Mouse (Mus musculus) ZHBTc4 (cell line): ENCODE results near the gene Copg2.

Experiments used
- DNase-seq: peaks from one replicate; pipeline ENCODE4 v3.0.0-alpha.2; 2011; ENCODE audit warnings: low read depth, low spot score

The Copg2 gene

DNA sequence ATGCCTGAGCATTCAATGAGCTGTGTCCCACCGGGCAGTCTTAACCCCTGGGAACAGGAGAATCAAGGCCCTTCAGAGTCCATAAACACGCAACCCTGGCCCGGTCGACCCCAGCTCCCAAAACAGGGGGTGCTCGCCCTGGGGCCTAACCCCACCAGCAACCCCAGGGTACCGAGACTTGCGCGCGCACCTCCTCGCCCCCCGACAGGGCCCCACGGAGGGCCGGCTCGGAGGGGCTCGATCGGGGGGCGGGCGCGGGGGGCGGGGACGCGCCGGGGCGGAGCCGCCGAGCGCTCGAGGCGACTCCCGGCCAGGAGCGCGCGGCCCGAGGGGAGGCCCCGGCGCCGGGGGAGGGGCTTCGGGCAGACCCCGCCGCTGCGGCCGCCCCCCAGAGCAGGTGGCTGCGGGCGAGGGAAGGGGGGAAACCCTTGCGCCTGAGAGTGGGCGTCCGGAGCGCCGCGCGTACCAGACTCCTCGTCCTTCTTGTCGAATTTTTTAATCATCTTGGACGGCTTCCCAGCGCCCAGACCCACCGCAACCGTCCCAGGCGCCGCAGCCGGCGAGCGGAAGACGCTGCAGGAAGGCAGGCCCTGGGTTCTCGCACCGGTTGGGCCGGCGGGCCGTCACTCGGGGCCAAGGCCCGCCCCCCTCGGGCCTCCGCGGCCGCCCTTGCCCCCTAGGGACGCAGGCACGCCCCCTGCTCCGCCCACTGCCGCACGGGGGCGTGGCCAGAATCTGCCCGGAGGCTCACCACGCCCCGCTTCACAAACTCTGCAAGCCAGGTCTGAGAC lies at the start of gene Copg2:
Gene Copg2 (minus strand): TSS at position 600 of the 791 bp plus-strand sequence.
- DNase-seq, result peak; percentile 98

- no peak for DNase-seq
These were observed 42.7 kb upstream of the Copg2 start for GRCm38 (mm10) chr6:30939264-30939663.

DNA sequence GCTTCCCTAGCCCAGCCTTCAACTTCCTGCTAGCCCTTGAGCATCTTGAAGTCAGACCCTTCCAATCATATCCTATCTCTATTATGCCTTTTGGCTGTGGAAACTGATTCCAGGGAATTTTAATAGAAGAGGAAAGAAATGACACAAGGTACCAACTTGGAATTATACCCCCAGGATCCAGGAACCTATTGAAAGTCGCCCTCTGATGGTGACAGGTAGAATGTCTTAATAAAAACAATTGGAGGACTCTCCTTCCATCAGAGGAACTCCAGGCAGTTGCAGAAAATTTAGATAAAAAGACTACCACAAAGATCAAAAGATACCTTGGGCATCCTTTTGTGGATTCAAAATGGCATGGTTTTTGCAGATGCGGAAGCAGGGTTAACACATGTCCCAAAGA lies 26.2 kb upstream of the Copg2 start:
- DNase-seq, result peak; percentile 17

DNA sequence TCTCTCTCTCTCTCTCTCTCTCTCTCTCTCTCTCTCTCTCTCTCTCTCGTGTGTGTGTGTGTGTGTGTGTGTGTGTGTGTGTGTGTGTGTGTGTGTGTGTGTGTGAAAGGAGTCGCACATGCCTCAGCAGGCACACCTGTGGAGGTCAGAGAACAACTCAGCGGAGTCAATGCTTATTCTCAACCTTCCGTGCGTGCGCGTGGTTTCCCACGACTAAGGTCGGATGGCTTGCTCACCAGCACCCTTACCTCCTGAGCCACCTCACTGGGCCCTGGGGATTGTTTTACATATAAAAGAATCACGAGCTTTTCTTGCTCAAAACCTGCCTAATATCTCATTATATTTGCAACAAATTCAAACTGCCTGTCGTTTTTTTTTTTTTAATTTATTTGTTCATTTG lies 25.2 kb upstream of the Copg2 start:
- no peak for DNase-seq

DNA sequence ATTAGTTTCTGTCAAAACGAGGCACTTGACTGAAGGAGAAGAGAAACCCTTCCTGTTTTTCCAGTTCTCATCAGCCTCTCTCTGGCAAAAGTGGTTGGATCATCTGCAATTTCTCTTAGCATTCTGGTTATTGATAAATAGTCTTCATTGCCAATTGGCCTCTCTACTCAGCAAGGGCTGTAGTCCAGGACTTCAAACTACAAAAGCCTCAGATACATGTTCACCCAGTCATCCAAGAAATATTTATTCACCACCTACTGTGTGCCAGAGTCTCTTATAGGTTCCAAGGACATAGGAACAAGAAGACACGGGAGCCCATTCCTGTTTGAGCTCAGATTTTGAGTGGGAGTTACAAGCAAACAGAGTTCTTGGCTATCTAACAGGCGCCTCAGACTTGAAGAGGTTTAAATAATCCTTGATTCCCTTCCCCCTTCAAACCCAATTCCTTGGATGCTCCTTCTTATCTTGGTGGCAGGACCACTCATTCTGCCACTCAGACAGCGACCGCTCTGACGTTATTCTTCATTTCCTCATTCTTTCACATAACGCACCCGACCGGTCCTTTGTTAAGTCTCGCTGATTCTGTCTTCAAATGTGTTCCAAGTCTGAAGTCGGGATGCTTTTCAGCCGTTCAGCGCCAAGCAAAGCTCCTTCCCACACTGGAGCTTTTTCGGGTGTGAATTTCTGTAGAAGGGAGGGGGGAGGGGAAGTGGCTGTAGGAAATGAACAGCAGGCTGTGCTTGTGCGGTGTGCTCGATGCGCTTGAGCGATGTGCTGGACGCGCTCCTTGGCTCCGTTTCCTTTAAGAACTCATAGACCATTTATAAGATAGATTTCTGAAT lies 24.5 kb upstream of the Copg2 start:
- DNase-seq, result peak; percentile 17

DNA sequence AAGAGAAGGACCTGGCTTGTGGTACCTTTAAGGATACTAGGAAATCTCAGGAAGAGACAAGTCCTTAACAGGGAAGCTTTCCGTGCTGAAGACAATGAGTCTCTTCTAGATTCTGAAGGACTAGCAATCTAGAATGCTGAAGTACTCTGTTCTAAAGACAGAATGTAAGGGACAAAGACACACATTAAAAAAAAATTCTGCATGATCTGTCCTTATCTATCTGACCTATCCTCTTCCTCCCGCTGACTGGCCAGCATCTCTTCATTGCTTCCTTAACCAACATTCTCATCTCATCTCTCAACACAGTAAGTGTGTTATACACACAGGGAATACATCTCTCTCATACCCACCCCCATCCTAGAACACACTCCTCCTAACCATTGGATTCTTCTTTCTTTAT lies 18.9 kb upstream of the Copg2 start, which contains the start of gene Tsga13:
Gene Tsga13 (minus strand): TSS at position 101 of the 400 bp plus-strand sequence.
- no peak for DNase-seq

GRCm38 (mm10) chr6:30907970-30908369 lies 11.4 kb upstream of the Copg2 start:
- DNase-seq, result no peak

- DNase-seq, result no peak
These were observed 8.3 kb upstream of the Copg2 start for GRCm38 (mm10) chr6:30904911-30905310.

DNA sequence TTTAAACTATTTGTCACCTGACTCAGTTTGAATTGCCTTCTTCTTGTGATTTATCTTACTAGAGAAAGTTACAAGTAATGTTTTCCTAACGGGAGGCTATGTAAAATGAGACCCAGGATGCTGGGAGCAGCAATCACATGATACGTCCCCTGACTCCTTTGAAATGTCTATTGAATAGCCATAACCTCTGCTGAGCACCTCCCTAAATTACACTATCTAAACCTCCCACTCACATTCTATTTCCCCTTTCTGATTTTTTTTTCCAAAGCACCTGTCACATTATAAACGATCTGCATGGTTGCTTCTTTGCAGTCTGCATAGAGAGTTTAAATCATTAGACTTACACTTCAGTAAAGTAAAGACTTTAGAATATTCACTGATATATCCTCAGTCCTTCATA lies 7.4 kb upstream of the Copg2 start:
- DNase-seq, result no peak

GRCm38 (mm10) chr6:30897520-30897919 lies 926 bp upstream of the Copg2 start:
- peak; percentile 7 for DNase-seq

DNA sequence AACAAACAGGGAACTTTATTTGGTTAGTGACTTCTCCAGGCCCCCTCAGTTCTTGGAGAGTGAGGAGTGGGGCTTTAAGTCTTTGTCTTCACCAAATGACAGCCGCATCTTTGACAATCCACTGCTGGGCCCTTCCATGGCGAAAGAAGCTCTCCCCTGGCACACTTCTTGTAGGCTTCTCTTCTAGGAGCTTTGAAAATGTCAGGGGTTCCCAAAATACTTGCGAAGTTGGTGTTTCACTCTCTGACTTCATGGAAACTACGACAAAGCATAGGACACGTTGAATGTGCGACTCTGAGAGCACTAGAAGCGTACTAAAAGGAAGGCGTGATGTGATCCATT lies 363 bp upstream of the Copg2 start:
- DNase-seq, result no peak

- DNase-seq, result no peak
These were observed 787 bp downstream of the Copg2 start for GRCm38 (mm10) chr6:30895819-30896194.

DNA sequence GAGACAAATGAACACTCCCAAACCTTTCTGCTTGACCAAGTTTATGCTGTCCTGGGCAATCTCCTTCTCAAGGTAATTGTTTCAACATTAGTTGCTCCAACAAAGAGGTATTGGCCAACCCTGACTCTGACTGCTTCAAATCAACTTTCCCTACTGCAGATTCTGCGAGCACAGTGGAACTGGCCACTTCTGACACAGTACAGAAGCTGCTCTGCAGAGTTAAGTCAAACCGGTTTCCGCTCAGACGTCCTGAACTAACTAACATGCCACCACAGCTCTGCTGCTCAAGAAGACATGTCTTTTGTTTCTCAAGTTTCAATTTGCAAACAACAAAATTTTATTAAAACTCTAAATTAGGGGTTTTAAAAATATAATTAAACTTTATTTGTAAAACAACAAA lies 3.5 kb downstream of the Copg2 start:
- DNase-seq, result no peak

GRCm38 (mm10) chr6:30891761-30892160 lies 4.8 kb downstream of the Copg2 start:
- DNase-seq, result no peak

- DNase-seq, result no peak
These were observed 11.7 kb downstream of the Copg2 start for GRCm38 (mm10) chr6:30884856-30885255.

DNA sequence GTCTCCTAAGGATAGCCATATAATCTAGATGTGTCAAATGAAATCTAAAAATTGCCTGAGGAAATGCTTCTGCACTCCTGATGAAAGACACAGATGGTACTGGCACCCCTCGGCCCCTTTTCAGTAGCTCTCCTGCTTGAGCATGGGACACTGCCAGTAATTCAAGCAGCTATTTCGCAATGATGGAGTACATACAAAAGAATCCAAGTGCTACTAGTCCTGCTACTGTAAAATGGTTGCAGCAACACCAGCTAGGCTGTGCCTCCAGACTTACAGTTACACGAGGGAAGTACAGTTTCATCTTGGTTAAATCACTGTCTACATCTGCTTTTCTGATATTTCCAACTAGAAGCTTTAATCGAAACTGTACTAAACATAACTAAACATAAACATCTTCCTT lies 13.1 kb downstream of the Copg2 start:
- no peak for DNase-seq

DNA sequence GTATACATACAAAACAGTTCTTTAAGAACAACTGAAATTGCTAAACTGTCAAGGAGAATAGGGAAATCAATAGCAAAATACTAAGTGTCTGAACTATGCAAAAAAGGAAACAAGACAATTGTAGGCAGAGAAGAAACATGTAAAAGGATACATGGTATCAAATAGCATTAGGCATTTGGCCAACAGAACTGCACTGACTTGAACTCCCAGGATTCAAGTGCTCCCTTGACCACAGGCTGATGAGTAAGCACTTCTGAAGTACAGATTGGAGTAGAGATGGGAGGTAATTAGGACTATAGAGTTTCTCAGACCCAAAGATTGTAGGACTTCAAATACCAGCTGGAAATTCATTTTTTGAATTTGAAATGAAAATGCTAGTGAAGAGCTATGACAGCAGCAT lies 19.9 kb downstream of the Copg2 start:
- no peak for DNase-seq

GRCm38 (mm10) chr6:30866501-30866900 lies 30.1 kb downstream of the Copg2 start:
- no peak for DNase-seq

GRCm38 (mm10) chr6:30865031-30865678 lies 31.4 kb downstream of the Copg2 start:
- DNase-seq, result no peak

- DNase-seq, result no peak
These were observed 40.6 kb downstream of the Copg2 start for GRCm38 (mm10) chr6:30855956-30856355.

GRCm38 (mm10) chr6:30855205-30855604 lies 41.4 kb downstream of the Copg2 start:
- DNase-seq, result no peak

GRCm38 (mm10) chr6:30849818-30850217 lies 46.8 kb downstream of the Copg2 start:
- DNase-seq, result no peak
